Comparison of ENCODE assay signal across 20 mouse cellular contexts in the genomic region with DNA sequence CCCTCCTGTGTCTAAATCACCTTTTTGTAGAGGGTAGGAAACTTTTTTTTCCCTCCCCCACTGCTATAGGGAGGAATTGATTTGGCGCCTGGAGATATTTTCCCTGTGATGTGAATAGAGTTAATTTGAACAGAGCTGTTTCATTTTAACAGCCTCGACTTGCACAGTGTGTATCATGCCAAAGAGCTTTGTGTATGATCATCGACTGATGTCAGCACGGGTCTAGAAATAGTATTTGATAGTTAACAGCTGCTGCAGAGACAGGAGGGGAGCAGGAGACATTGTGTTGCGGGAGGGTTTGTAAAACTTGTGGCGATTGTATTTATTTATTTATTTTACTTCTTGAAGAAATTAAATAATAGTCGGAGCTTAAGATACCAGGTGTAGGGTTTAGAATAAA. TPM values are rescaled to one million over a fixed set of nuclear protein-coding genes. Genes with fewer than 3 reads are reported as not detected.
A peak's percentile ranks its signal among the peaks of the same experiment; 100 is the strongest.
DNase-seq lines count a peak whose midpoint lies in the region; ATAC-seq lines count a peak whose summit lies in the region.
"Had no signal": no experiment of that assay in that cellular context is flagged by ENCODE, and none has a peak within 500 bp of the region (broad histone marks: within the 10 kb centered on the region; RNA-seq: fewer than 3 reads in every experiment).

No protein-coding gene starts in this region.

- H3K4me2 ChIP-seq in heart, embryonic 11.5 days, result no peak overlapping the region
- peak overlapping the region; percentile 8; the same call in 1 of the 2 replicates for H3K4me2 ChIP-seq in limb, embryonic 12.5 days
- H3K4me2 ChIP-seq in embryonic facial prominence, embryonic 14.5 days (ENCODE audit: low read depth, low read length), result peak overlapping the region; percentile 34; the same call in 1 of the 2 replicates
- H3K4me2 ChIP-seq in stomach, embryonic 16.5 days (ENCODE audit: low read depth, low read length), result peak overlapping the region; percentile 20; the same call in 1 of the 2 replicates
- H3K4me2 ChIP-seq: hindbrain, embryonic 15.5 days; lung, embryonic 15.5 days; neural tube, embryonic 12.5 days had no signal

- H3K36me3 ChIP-seq in heart, embryonic 11.5 days (ENCODE audit: control insufficient read depth, insufficient read depth, low read length), result no peaks in the 10 kb centered on the region
- H3K36me3 ChIP-seq in limb, embryonic 12.5 days, result no peaks in the 10 kb centered on the region
- no peaks in the 10 kb centered on the region for H3K36me3 ChIP-seq in limb, embryonic 10.5 days
- no peaks in the 10 kb centered on the region for H3K36me3 ChIP-seq in embryonic facial prominence, embryonic 14.5 days (ENCODE audit: control insufficient read depth, insufficient read depth, low read length)
- H3K36me3 ChIP-seq in stomach, embryonic 16.5 days (ENCODE audit: control insufficient read depth, insufficient read depth, low read length), result no peaks in the 10 kb centered on the region
- H3K36me3 ChIP-seq: hindbrain, embryonic 15.5 days; lung, embryonic 15.5 days; neural tube, embryonic 12.5 days had no signal

- no peak overlapping the region for H3K27ac ChIP-seq in heart, embryonic 11.5 days (ENCODE audit: low read depth, low read length)
- no peak overlapping the region for H3K27ac ChIP-seq in limb, embryonic 12.5 days
- H3K27ac ChIP-seq in limb, embryonic 10.5 days, result no peak overlapping the region
- no peak overlapping the region for H3K27ac ChIP-seq in embryonic facial prominence, embryonic 14.5 days (replicated peaks; ENCODE audit: low read depth, low read length)
- H3K27ac ChIP-seq in stomach, embryonic 16.5 days (ENCODE audit: low read length), result no peak overlapping the region
- H3K27ac ChIP-seq: hindbrain, embryonic 15.5 days; lung, embryonic 15.5 days; neural tube, embryonic 12.5 days had no signal

- H3K27me3 ChIP-seq in heart, embryonic 11.5 days (ENCODE audit: control insufficient read depth, insufficient read depth, low read length), result no peaks in the 10 kb centered on the region
- no peaks in the 10 kb centered on the region for H3K27me3 ChIP-seq in limb, embryonic 12.5 days
- no peaks in the 10 kb centered on the region for H3K27me3 ChIP-seq in limb, embryonic 10.5 days (ENCODE audit: low read depth, poor library complexity, severe bottlenecking)
- H3K27me3 ChIP-seq in embryonic facial prominence, embryonic 14.5 days (replicated peaks; ENCODE audit: control insufficient read depth, insufficient read depth, low read length), result no peaks in the 10 kb centered on the region
- H3K27me3 ChIP-seq in stomach, embryonic 16.5 days (ENCODE audit: control insufficient read depth, insufficient read depth, low read length), result no peaks in the 10 kb centered on the region
- H3K27me3 ChIP-seq: hindbrain, embryonic 15.5 days; lung, embryonic 15.5 days; megakaryocyte, embryonic 14.5 days; neural tube, embryonic 12.5 days had no signal

- no peaks in the 10 kb centered on the region for H3K9me3 ChIP-seq in heart, embryonic 11.5 days (replicated peaks; ENCODE audit: control insufficient read depth, low read length)
- no peaks in the 10 kb centered on the region for H3K9me3 ChIP-seq in limb, embryonic 12.5 days
- H3K9me3 ChIP-seq in limb, embryonic 10.5 days (replicated peaks), result no peaks in the 10 kb centered on the region
- H3K9me3 ChIP-seq in embryonic facial prominence, embryonic 14.5 days (ENCODE audit: control insufficient read depth, low read length), result no peaks in the 10 kb centered on the region
- H3K9me3 ChIP-seq in stomach, embryonic 16.5 days (replicated peaks; ENCODE audit: control insufficient read depth, low read length), result no peaks in the 10 kb centered on the region
- H3K9me3 ChIP-seq: hindbrain, embryonic 15.5 days; lung, embryonic 15.5 days; megakaryocyte, embryonic 14.5 days; neural tube, embryonic 12.5 days had no signal

- no peak for ATAC-seq in heart, embryonic 11.5 days (replicated peaks; ENCODE audit: insufficient number of reproducible peaks, low FRiP score, low TSS enrichment)
- ATAC-seq in limb, embryonic 12.5 days (ENCODE audit: insufficient number of reproducible peaks, insufficient read depth, low FRiP score, low TSS enrichment, low read depth), result 0 out of 2 replicates have a peak, but pooled peaks have one; percentile 29
- peak; percentile 80; the same call in 1 of the 2 replicates for ATAC-seq in embryonic facial prominence, embryonic 14.5 days (ENCODE audit: low read depth)
- no peak for ATAC-seq in stomach, embryonic 16.5 days (ENCODE audit: insufficient read depth, low FRiP score)
- ATAC-seq in monocyte, adult 5-6 weeks (replicated peaks; ENCODE audit: insufficient number of reproducible peaks, low FRiP score, low TSS enrichment, poor library complexity, severe bottlenecking), result no peak
- ATAC-seq: activated CD4-positive, CD25-positive, alpha-beta regulatory T cell, adult 4 months; Patski had no signal

- peaks cover 2% of the 10 kb centered on the region; the same call in 1 of the 2 replicates for H3K4me1 ChIP-seq in heart, embryonic 11.5 days (ENCODE audit: control insufficient read depth, insufficient read depth, low read length)
- peaks cover 12% of the 10 kb centered on the region for H3K4me1 ChIP-seq in limb, embryonic 12.5 days (replicated peaks)
- peaks cover 41% of the 10 kb centered on the region for H3K4me1 ChIP-seq in limb, embryonic 10.5 days
- peaks cover 7% of the 10 kb centered on the region; the same call in 1 of the 2 replicates for H3K4me1 ChIP-seq in embryonic facial prominence, embryonic 14.5 days (ENCODE audit: control insufficient read depth, insufficient read depth, low read length)
- peaks cover 3% of the 10 kb centered on the region; the same call in 1 of the 2 replicates for H3K4me1 ChIP-seq in stomach, embryonic 16.5 days (ENCODE audit: control insufficient read depth, insufficient read depth, low read length)
- H3K4me1 ChIP-seq: neural tube, embryonic 12.5 days had no signal

- peak; percentile 45 for DNase-seq in heart, adult 11 months
- DNase-seq in limb, embryonic 10.5 days (ENCODE audit: low spot score), result no peak
- peak; percentile 71 for DNase-seq in embryonic facial prominence, embryonic 14.5 days (ENCODE audit: low spot score)
- DNase-seq: adrenal gland, postnatal 25 days; cerebellum, adult 9-10 months; gastrocnemius, postnatal 36 days; heart, postnatal 36 days; kidney, adult 11 months; kidney, postnatal 25 days; layer of hippocampus, adult 9-11 months had no signal

- H3K9ac ChIP-seq in heart, embryonic 11.5 days (ENCODE audit: low read depth, low read length), result no peak overlapping the region
- H3K9ac ChIP-seq in limb, embryonic 12.5 days (replicated peaks), result no peak overlapping the region
- no peak overlapping the region for H3K9ac ChIP-seq in embryonic facial prominence, embryonic 14.5 days (ENCODE audit: low read depth, low read length)
- H3K9ac ChIP-seq in stomach, embryonic 16.5 days (ENCODE audit: low read length), result no peak overlapping the region
- H3K9ac ChIP-seq: hindbrain, embryonic 15.5 days; lung, embryonic 15.5 days; neural tube, embryonic 12.5 days had no signal

- WGBS in heart, embryonic 11.5 days (ENCODE audit: insufficient replicate concordance), result 62% methylated on average over 7 of the region's 7 CpGs
- 43% methylated on average over 7 of the region's 7 CpGs for WGBS in limb, embryonic 12.5 days
- WGBS in limb, embryonic 10.5 days, result 76% methylated on average over 7 of the region's 7 CpGs
- WGBS in embryonic facial prominence, embryonic 14.5 days, result 25% methylated on average over 7 of the region's 7 CpGs
- 32% methylated on average over 7 of the region's 7 CpGs for WGBS in stomach, embryonic 16.5 days

- H3K4me3 ChIP-seq in heart, embryonic 11.5 days (ENCODE audit: low read depth, low read length), result no peak overlapping the region
- H3K4me3 ChIP-seq in limb, embryonic 12.5 days (replicated peaks), result no peak overlapping the region
- no peak overlapping the region for H3K4me3 ChIP-seq in limb, embryonic 10.5 days
- H3K4me3 ChIP-seq in embryonic facial prominence, embryonic 14.5 days (ENCODE audit: low read depth, low read length), result peak overlapping the region; percentile 5; the same call in 1 of the 2 replicates
- H3K4me3 ChIP-seq in stomach, embryonic 16.5 days (replicated peaks; ENCODE audit: low read length), result no peak overlapping the region
- H3K4me3 ChIP-seq: hindbrain, embryonic 15.5 days; lung, embryonic 15.5 days; megakaryocyte, embryonic 14.5 days; neural tube, embryonic 12.5 days had no signal

RNA-seq across cellular contexts. Expression of a gene that starts 36.2 kb away (rescaled TPM):
- polyA plus RNA-seq in heart, embryonic 11.5 days (2014; fragmentation: Nextera tagmentation; extraction: Ambion mirVana), result 68.7 and 75.5 TPM in 2 replicates
- polyA plus RNA-seq in limb, embryonic 12.5 days (2016; fragmentation: Nextera tagmentation; extraction: Ambion mirVana), result 110 and 115 TPM in 2 replicates
- 57.6 and 68.8 TPM in 2 replicates for polyA plus RNA-seq in limb, embryonic 10.5 days (2016; fragmentation: Nextera tagmentation; extraction: Ambion mirVana)
- polyA plus RNA-seq in embryonic facial prominence, embryonic 14.5 days (2014; fragmentation: Nextera tagmentation; extraction: Ambion mirVana), result 86.3 and 93.9 TPM in 2 replicates
- 51.2 and 58.3 TPM in 2 replicates for polyA plus RNA-seq in stomach, embryonic 16.5 days (2015; fragmentation: Nextera tagmentation; extraction: Ambion mirVana)
- 96.6 to 128 TPM (median 99.8 TPM) in 3 replicates for total RNA-seq in monocyte, adult 5-6 weeks (2017)

Comparison
In these comparisons a context has a peak if more than half of its experiments do, and no peak if none do; other contexts are left out.
1. ATAC-seq: peak in limb, embryonic 12.5 days (single experiment) and embryonic facial prominence, embryonic 14.5 days (single experiment); none in heart, embryonic 11.5 days (single experiment), stomach, embryonic 16.5 days (single experiment) and monocyte, adult 5-6 weeks (single experiment).